Mouse (Mus musculus) olfactory bulb, adult 2 months (tissue): Measurements from ENCODE around the gene Rad54l2. TPM values are rescaled to one million over a fixed set of nuclear protein-coding genes. Genes with fewer than 3 reads are reported as not detected.

Experiments
- H3K27ac ChIP-seq: fragments of 200-500 bp; 2 replicates; pipeline ENCODE4 v1.5.1; 2012; ENCODE audit warnings: low read depth, low read length; ENCODE audit not compliant: insufficient read depth
- H3K4me1 ChIP-seq: fragments of 200-500 bp; 2 replicates; pipeline ENCODE4 v1.6.1; 2012; ENCODE audit warnings: low read length; ENCODE audit not compliant: control insufficient read depth, insufficient read depth
- H3K4me3 ChIP-seq: fragments of 200-500 bp; 2 replicates; pipeline ENCODE4 v1.5.1; 2012; ENCODE audit warnings: mild to moderate bottlenecking, low read depth, low read length, moderate library complexity; ENCODE audit not compliant: insufficient read depth
- CTCF ChIP-seq: fragments of 200-500 bp; IDR thresholded peaks from 2 replicates; pipeline ENCODE4 v1.5.1; 2012; ENCODE audit warnings: low read depth, mild to moderate bottlenecking, low read length, moderate library complexity; ENCODE audit not compliant: insufficient read depth
- POLR2A ChIP-seq: fragments of 200-500 bp; IDR thresholded peaks from 2 replicates; pipeline ENCODE4 v1.6.1; 2012; ENCODE audit warnings: mild to moderate bottlenecking, low read depth, low read length, moderate library complexity; ENCODE audit not compliant: insufficient read depth
- WGBS: fragments of 180-500 bp; shearing (Covaris S2); methylation state at CpG from one replicate; pipeline ENCODE4 v1.1.7; 2018; 5-methylcytosine and 5-hydroxymethylcytosine counted together
- polyA plus RNA-seq: library from polyadenylated mRNA; stranded (reverse); fragments of >200 nt; gene quantifications from 2 replicates; pipeline ENCODE4 v1.2.4, GENCODE M21; 2012; ENCODE audit warnings: low replicate concordance; ENCODE audit not compliant: missing spikeins, insufficient read depth, insufficient read length

Gene Rad54l2
- polyA plus RNA-seq, 1 experiment = not detected

GRCm38 (mm10) chr9:106673860-106674259 lies 115.1 kb downstream of the Rad54l2 start:
- no peak for TF ChIP-seq POLR2A
- TF ChIP-seq CTCF = no peak
- H3K4me1 ChIP-seq = peaks cover 61% of the 10 kb centered on the region
- 33% methylated on average over 2 of the region's 2 CpGs for WGBS
- H3K27ac ChIP-seq = peak overlapping the region; percentile 41; the same call in 1 of the 2 replicates
- H3K4me3 ChIP-seq = no peak overlapping the region

GRCm38 (mm10) chr9:106664856-106665255 lies 124.1 kb downstream of the Rad54l2 start:
- H3K4me3 ChIP-seq = no peak overlapping the region
- 59% methylated on average over 6 of the region's 6 CpGs for WGBS
- peak overlapping the region; percentile 93 for H3K27ac ChIP-seq
- H3K4me1 ChIP-seq = peaks cover 75% of the 10 kb centered on the region
- TF ChIP-seq POLR2A = no peak
- TF ChIP-seq CTCF = no peak

DNA sequence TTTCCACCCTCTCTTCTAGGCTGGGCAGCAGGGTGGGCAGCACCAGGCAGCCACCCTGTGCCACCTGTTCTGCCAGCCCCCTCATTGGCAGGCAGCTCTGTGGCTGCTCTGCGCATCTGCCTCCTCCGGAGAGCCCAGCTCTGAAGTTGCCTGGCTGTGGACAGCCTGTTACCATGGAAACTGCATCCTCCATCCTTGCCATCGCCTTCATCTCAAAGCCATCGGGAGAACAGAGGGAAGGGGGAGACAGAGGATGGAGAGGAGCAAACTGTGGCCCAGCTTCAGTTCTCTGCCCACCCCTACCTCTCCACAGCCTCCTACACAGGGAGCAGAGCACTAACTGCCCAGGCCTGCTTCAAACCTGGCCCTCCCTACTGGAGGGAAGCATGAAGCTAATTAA lies 124.6 kb downstream of the Rad54l2 start:
- peaks cover 71% of the 10 kb centered on the region for H3K4me1 ChIP-seq
- H3K4me3 ChIP-seq = no peak overlapping the region
- peak overlapping the region; percentile 93 for H3K27ac ChIP-seq
- no peak for TF ChIP-seq POLR2A
- TF ChIP-seq CTCF = no peak
- WGBS = 14% methylated on average over 4 of the region's 4 CpGs

DNA sequence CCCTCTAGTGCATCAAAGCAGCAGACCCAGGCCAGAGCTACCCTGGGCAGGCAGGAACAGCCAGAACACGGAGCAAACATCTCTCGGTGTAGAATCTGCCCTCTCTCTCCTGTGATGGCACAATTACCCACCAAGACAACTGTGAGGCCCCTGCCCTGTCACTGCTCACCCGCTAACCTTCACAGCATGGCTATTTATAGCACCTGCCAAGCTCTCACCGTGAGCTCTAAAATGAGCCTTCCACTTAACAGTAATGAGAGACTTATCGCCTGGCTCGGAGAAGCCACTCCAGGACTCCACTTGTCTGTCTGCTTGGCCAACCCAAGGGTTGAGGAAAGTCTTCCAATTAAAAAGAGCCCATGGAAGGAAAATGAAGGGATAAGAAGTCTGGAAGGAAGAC lies 125.8 kb downstream of the Rad54l2 start:
- Histone ChIP-seq H3K4me1 (peaks cover 64% of the 10 kb centered on the region), H3K4me3 (no peak overlapping the region), H3K27ac (0 out of 2 replicates have a peak overlapping the region, but pooled peaks have one; percentile 9)
- TF ChIP-seq CTCF = no peak
- WGBS = 38% methylated on average over 6 of the region's 6 CpGs

GRCm38 (mm10) chr9:106659935-106660334 lies 129.1 kb downstream of the Rad54l2 start:
- WGBS = 83% methylated on average over 1 of the region's 1 CpGs
- TF ChIP-seq POLR2A = no peak
- H3K27ac ChIP-seq = no peak overlapping the region
- H3K4me1 ChIP-seq = peaks cover 56% of the 10 kb centered on the region
- no peak overlapping the region for H3K4me3 ChIP-seq

DNA sequence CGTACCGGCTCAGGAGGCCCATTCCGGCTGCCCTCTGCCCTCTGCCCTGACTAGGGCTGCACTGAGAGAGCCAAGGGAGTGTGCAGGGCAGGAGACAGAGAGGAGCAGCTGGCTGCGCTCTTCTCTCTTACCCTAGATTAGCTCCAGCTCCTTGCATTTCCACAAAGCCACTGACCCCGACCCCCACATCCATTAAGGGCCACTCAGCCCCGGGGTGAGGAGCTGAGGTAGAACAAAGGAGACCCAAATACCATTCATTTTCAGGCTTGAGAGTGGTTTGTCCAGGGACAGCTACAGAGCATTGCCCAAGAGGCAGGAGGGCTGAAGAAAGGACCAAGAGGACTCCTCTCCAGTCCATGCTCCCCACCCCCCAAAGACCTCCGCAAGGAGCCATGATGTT lies 129.6 kb downstream of the Rad54l2 start:
- WGBS = 50% methylated on average over 7 of the region's 7 CpGs
- H3K4me3 ChIP-seq = no peak overlapping the region
- TF ChIP-seq POLR2A (no peak), CTCF (no peak)
- 0 out of 2 replicates have a peak overlapping the region, but pooled peaks have one; percentile 34 for H3K27ac ChIP-seq
- peaks cover 51% of the 10 kb centered on the region for H3K4me1 ChIP-seq

GRCm38 (mm10) chr9:106657592-106657991 lies 131.4 kb downstream of the Rad54l2 start:
- H3K27ac ChIP-seq = peak overlapping the region; percentile 89
- no peak for TF ChIP-seq CTCF
- TF ChIP-seq POLR2A = no peak
- WGBS = 36% methylated on average over 5 of the region's 5 CpGs
- H3K4me3 ChIP-seq = no peak overlapping the region
- peaks cover 44% of the 10 kb centered on the region for H3K4me1 ChIP-seq

GRCm38 (mm10) chr9:106656820-106657219 lies 132.2 kb downstream of the Rad54l2 start:
- WGBS = 18% methylated on average over 5 of the region's 5 CpGs
- H3K4me1 ChIP-seq = peaks cover 41% of the 10 kb centered on the region
- TF ChIP-seq POLR2A (no peak), CTCF (no peak)
- peak overlapping the region; percentile 89 for H3K27ac ChIP-seq
- peak overlapping the region; percentile 70 for H3K4me3 ChIP-seq

DNA sequence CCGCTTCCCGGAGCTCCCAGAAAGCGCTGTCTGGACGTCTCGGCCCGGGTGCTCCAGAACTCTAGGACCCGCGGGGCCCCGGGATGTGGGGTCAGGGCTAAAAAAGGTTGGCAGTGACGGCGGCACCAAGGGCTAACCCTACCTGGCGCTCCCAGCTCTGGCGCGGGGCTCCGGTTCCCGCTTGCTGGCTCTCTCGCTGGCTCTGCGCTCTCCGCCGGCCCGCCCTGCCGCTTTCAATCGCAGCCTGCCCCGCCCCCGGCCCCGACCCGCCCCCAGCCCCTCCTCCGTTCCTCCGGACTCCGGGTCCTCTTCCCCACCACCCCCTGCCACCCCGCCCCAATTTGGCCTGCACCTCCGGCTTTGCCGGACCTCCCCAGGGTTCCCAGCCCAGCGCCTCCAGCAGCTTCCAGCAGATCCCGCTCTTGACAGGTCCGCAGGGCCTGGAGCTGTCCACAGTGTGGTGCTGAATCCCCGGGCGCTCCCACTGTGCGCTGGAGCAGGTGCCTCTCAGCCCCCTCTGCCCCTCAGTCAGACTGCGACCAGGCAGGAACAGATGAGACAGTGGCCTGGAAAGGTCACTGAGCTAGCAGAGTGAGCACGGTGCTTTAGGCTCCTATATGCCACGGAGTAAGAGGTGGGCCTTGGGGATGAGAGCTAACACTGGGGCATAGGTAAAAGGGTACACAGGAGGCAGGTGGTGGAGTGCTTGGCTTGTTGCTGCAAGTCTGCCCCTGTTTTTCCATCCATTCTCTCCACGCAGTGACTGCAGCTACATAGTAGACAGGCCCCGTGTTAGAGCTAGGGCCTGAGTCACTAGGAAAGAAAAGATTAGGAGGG lies 132.9 kb downstream of the Rad54l2 start, which contains the start of gene Grm2:
Grm2 (minus strand) TSS at position 199 of the 837 bp plus-strand sequence.
- peaks cover 39% of the 10 kb centered on the region for H3K4me1 ChIP-seq
- peak within 1 kb of the TSS; percentile 89 for H3K27ac ChIP-seq
- H3K4me3 ChIP-seq = peak within 1 kb of the TSS; percentile 70
- 1% methylated on average over 44 of the region's 44 CpGs for WGBS
- TF ChIP-seq CTCF = no peak
- TF ChIP-seq POLR2A = peak; percentile 51; the same call in 1 of the 2 replicates
